Mouse (Mus musculus): ENCODE results near the gene Vmn1r138.
"Not testable (repeated sequence)": the region's sequence is repeated elsewhere in the genome, so short reads cannot be mapped to it uniquely, and the experiment has no call there.

Vmn1r138 gene

GRCm38 (mm10) chr7:22028797-22029196 is at the start of gene Vmn1r138:
TSS of gene Vmn1r138 (minus strand) at chr7:22028897.
- not testable (repeated sequence) for DNase-seq (ENCODE audit: low read depth)

GRCm38 (mm10) chr7:22068757-22069156 is 40.1 kb upstream of the Vmn1r138 start, which contains the start of gene Vmn1r139:
TSS of gene Vmn1r139 (plus strand) at chr7:22069057.
- not testable (repeated sequence) for DNase-seq (ENCODE audit: low read depth)

GRCm38 (mm10) chr7:22056205-22056604 is 27.5 kb upstream of the Vmn1r138 start, which contains the start of gene Gm6176:
TSS of gene Gm6176 (minus strand) at chr7:22056305.
- DNase-seq (ENCODE audit: low read depth) = not testable (repeated sequence)

- DNase-seq (ENCODE audit: low read depth) = not testable (repeated sequence)
These were observed 34.4 kb downstream of the Vmn1r138 start, which contains the start of gene Vmn1r137 for GRCm38 (mm10) chr7:21994287-21994686. TSS of gene Vmn1r137 (plus strand) at chr7:21994587.
